Mouse (Mus musculus) frontal cortex, postnatal 14 days (tissue): ENCODE data around the gene Ccdc24.

Source experiments
- DNase-seq, 2 experiments: peaks; one replicate each; pipeline ENCODE4 v3.0.0; 2022; ENCODE audit warnings: low spot score in 2 of 2

Ccdc24 gene

DNA sequence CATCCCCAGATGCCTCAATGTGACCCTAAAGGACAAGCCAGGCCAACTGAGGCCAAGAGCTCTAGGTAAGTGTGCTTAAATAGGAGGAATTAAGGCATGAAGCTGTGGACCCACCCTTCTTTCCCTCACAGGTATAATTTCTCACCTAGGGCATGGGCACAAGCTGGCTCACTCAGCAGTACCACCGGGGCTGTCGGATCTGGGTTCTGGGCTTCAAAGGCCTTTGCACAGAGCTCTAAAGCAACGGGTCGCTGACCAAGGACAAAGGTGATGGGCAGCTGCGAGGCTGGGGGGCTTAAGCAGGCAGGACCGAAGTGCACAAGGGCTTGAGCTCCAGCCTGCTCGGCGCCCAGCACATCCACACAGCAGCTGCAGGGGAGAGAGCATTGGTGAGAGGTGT, 18.4 kb upstream of the Ccdc24 start:
- DNase-seq: no peak

DNA sequence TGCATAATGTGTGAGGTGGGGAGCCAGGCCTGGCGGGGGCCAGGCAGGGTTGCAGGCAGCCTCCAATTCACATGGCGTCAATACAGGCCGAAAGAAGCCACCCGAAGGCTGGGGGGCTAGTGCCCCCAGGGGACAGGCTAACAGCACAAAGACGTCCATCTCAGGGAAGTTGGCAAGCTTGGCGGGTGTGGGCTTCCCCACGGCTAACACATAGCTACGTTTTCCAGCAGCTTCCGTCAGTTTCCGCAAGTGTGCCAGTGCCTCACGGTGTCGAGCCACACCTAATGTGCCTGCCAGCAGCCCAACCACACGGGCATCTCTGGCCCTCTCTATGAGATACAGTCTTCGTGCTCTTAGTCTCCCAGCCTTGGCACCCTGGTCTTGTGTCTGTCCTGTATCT, 17.7 kb upstream of the Ccdc24 start:
- DNase-seq: no peak

DNA sequence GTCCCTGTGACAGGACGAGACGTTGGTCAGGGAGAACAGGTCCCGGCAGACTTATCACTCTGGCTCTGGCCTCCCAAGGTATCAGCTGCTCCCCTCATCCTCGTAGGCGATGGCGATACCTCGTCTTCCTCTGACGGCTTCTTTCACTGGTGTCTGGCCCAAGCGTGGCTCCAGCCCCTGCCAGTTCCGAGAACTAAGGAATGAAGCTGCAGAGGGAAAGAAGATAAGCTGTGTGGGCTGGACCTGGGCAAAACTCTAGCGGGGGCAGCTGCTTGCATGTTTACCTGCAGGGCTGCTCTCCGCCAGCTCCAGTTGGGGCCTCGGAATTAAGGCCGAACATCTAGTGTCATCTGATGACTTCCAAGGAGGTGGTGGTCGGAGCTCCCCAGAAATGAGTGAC, 17.1 kb upstream of the Ccdc24 start:
- DNase-seq: no peak

DNA sequence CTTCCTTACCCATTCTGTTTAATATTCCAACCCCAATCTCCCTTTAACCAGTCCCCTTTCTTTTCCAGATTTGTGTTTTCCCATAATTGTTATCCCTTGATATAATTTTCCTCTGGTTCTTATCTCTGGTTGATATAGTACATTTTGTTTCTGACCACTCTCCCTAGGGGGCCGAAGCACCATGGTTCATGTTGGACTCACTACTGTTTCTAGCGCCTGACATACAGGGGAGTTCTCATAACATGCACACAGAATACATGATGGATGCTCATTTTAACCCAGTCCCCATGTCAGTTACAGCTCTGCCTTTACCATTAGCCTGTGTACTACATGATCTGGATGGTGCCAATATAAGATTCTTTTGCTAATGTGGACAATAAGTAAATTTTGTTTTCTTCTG, 15.6 kb upstream of the Ccdc24 start:
- no peak for DNase-seq

DNA sequence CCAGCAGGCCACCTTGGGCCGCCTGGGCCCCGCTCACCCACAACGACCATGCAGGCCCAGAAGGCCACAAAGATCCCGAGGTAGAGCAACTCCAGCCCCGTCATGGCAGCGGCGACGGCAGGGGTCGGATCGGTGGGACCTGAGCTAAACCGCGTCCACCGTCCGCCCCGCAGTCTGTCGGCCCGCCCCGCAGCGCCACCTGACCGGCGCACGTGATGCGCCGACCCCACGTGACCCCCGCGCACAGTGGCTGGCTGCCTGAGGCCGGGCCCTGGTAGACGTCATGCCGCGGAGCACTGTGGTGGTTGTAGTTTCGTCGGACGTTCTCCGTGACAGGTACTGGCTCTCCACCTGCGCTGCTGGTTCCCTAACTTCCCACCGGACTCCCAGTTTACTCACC, 14.8 kb upstream of the Ccdc24 start, which contains the start of gene Atp6v0b:
Gene Atp6v0b (minus strand): TSS at position 201 of the 400 bp plus-strand sequence.
- peak; percentile 88 to 95 for DNase-seq

DNA sequence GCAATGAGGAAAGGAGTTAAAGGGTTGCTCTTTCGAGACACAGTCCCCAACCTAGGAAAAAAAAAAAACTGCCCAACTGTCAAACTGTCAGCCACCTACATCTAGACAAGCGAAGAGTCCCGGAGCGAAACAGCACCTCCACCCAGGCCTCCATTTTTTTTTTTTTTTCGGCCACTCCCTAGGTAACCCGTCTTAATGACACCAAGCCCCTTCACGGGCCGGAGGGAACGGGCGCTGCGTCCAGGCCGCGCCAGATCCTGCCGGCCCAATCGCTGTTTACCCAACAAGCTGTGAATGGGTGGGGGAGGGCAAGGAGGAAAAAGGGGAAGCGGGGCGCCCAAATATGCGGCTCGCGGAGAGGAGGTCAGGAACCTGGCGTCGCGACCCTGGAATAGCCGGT, 14.3 kb upstream of the Ccdc24 start:
- DNase-seq: no peak

DNA sequence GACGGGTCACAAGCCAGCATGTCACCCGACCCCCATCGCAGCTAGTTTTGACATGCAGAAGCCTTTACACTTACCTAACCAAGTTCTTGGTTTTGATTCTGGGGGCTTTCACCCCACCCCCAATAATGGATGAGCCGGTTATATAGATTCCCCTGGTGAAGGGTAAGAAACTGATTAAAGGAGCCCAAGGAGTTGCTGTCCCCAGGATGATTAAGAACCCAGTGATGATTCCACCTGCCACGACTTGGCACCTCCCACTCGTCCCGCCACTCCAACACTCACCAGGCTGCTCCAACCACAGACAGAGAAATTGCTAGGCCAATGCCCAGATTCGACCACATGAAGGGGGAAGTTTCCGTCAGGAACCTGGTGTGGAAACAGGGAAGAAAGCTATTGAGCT, 13.6 kb upstream of the Ccdc24 start:
- DNase-seq: no peak

DNA sequence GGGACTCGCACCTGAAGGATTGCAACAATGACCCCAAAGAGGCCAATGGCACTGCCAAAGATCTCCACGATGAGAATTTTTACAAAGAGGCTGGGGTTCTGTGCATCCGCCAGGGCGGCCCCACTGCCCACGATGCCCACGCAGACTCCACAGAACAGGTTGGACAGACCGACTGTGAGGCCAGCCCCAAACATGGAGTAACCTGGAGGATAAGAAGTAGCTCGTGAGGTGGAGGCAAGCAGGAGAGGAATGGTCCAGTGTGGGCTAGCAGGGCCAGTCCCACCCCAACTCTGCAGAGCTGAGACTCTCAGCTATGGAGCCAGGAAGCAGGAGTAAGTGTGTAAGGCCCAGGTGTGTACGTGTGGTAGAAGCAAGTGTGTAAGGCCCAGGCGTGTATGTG, 12.7 kb upstream of the Ccdc24 start:
- no peak for DNase-seq

DNA sequence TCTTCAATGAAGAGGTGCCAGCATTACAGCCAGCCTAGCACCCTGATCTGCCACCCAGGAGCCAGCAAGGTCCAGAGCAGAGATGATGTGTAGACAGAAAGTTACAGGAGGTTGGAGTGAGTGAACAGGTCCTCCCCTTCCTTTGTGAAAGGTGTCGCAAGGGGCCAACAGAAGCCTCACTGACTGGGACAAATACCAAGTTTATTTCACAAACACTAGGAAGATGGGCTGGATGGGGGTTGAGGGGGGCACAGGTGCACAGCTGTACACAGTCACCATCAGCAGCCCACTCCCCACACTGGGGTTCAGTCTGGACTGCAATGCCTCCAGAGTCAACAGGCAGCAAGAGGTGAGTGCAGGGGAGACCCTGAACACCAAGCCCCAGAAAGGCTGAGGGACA, 11.8 kb upstream of the Ccdc24 start:
- DNase-seq: no peak

DNA sequence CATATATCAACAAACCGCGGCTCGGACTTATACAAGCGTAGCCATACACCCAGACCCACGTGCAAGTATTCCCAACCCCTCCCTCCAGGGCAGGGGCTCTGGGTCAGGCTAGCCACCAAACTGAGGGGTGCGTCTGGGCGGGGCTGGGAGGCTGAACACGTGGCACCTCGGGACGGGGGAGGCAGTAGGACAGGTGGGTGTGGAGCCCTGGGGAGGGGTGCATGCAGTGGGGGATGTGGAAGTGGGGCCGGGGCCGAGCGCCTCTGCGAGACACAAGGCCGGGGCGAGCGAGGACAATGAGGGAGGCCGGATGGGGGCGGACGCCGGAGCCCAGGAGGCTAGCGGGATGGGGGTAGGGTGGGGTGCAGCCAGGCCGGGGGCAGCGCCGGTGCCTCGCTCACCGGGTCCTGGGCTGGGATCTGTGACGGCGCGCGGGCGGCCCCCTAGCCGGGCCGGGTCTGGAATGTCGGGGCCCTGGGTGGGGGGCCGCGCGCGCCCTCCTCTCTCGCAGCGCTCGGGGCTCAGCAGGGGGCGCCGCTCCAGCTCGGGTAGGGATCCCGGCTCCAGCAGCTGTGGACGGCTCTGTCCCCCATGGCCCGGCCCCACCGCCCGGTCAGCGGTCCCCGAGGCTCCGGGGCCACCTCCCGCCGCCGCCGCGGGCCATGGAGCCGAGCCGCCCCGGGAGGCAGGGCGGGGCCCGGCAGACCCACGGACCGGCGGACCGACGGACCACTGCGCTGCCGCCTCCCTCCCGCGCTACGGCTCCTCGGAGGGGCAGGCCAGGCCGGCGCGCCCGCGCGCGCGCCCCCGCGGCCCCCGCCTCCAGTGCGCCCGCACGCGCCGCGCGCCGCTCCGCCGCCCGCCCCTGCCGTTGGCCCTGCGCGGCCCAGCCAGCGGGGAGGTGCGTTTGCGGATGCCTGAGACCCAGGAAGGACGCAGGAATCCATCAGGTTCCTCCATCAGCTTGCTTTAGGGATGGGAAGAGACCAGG, 10.6 kb upstream of the Ccdc24 start, which contains the start of gene B4galt2:
Gene B4galt2 (minus strand): TSS at position 787 of the 991 bp plus-strand sequence.
- peak in 1 of 2 experiments; percentile 56 for DNase-seq

DNA sequence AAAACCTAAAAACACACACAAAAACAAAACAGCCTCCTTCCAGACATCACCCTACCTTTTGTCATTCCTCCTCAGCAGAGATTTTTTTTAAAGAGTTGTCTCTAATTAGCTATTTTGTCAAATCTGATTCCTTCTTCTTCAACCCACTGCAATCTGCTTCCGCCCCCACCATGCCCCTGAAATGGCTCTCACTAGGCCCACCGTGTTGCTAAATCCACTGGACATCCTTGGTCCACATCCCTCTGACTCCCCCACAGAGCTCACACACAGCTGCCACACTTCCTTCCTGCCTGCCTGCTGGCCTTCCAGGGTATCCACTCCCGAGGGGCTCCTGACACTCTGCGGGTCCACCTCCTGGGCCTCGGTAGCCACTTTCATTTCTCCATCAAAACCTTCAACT, 6.3 kb upstream of the Ccdc24 start:
- DNase-seq: no peak

DNA sequence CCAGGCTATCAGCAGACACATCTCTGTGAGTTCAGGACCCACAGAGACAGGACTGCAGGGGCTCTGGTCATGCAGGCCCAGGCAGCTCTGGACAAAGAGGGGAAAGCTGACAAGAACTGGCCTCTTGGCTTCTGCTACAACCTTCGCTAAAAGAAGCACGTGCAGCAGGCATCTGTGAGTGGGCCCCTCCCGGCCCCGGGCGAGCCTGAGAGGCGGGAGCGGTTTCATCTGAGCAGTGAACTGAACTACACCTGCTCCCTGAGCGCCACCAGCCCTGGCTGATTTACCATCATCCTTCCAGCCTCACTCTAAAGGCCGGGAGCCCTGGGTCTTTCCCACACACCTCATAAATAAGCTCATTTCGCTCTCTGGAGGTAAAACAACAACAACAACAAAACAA, 5.9 kb upstream of the Ccdc24 start:
- DNase-seq: no peak

DNA sequence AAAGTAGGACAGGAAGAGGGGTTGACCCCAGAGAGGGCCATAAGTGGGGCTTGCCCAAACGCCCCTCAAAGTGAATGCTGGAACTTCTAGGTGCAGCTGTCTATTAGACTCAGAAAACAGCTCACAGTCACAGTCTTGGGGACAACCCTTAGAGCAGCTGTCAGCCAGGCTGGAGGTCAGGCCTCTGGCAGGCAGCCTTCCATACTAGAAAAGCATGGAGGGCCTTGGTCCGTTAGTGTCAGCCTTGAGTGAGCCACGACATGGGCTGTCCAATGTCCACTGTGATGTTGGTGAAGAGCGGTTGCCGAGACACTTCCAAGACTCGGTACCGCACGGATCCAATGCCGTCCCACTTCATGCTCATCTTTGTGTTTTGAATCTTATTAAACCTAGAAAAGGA, 1.3 kb upstream of the Ccdc24 start:
- no peak for DNase-seq

DNA sequence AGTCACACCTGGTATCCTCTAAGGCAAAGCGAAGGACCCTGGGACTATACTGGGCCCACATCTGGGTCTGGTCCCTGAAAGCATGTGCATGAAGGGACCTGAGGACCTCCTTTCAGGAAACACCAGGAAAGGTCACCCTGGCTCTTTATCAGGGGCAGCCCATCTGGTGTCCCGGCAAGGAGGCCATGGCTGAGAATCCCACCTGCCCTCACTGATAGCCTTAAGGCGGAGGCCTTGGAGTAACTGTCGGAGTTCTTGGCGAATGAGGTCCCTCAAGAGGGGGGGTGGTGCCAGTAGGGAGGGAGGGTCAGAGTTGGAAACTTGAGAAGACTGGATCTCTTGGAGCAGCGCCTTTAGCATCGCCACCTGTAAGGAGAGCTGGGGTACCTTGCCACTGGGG, 570 bp downstream of the Ccdc24 start:
- DNase-seq: no peak

DNA sequence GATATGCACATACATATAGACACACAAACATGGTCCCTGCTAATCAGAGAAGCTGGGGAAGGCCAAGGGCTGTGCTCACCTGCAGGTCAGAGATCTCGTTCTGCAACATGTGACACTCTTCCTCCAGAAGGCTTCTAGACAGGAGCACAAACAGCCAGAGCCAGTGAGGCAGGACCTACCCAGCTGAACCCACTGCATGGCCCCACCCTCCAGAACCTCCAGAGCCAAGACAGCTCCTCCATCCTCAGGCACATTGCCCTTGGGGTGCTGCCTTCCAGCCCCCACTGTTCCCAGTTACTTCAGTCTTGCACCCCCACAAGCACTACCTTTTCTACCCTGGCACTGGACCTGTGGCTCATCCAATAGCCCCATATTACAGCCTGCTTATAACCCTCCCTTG, 1.9 kb downstream of the Ccdc24 start:
- no peak for DNase-seq

DNA sequence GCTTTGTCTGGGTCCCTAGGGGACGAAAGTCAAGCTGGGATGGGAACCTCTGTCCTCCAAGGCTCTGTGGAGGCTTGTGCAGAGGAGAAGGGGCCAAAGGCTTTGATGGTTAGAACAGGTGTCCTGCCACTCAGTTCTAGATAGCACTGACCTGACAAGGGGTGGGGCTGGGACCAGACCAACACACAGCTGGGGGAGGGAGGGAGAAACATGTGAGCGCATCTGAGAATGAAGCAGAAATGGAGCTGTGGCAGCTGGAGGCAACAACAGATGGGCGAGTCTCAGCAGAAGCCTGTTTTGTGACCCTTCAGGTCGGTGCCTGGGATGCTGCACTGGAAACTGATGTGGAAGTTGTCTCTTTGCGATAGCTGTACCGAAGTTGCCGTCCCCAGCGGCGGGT, 3.0 kb downstream of the Ccdc24 start:
- no peak for DNase-seq

DNA sequence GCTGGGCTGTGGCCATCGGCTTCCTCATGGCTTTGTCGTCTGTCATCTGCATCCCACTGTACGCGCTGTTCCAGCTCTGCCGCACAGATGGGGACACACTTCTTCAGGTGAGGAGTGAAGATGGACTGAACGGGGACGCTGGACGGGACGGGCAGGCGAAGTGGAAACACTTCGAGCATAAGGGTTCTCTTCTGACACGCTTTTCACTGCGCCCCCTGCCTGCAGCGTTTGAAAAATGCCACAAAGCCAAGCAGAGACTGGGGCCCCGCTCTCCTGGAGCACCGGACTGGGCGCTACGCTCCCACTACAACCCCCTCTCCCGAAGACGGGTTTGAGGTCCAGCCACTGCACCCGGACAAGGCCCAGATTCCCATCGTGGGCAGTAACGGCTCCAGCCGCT, 4.5 kb downstream of the Ccdc24 start:
- no peak for DNase-seq

DNA sequence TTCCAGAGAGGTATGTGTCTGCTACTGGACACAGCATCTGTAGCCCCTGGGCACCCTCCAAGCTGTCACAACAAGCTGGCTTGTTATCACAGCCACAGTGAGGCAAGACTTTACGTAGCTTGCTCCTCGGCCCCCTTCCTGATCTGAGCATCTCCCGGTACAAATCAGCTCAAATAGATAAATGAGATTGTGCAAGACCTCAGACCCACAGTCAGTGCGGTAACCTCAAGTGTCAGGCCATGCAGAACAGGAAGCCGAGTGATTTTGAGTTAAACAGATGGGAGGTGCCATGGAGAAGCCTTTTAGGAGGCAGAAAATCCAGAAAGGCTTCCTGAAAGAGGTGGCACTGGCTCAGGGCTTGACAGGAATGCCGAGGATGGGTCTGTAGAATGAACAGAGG, 5.4 kb downstream of the Ccdc24 start:
- DNase-seq: no peak

DNA sequence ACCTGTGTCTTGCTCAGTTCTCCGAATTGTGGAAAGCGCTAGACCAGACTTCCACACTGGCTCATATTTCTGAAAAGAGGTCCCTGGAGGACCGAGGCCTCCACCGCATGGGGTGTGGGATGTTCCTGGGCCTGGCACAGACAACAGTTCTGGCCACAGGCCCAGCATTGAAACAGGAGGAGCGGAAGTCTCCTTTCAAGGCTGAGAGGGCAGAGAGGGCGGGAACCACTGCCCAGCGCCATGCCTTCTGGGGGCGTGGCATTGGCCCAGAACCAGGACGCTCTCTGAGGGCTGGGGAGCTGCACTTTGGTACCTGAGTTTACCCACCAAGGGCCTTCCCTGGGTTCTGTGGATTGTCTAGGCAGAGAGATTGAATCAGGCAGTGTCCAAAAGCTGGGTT, 6.3 kb downstream of the Ccdc24 start:
- no peak for DNase-seq

DNA sequence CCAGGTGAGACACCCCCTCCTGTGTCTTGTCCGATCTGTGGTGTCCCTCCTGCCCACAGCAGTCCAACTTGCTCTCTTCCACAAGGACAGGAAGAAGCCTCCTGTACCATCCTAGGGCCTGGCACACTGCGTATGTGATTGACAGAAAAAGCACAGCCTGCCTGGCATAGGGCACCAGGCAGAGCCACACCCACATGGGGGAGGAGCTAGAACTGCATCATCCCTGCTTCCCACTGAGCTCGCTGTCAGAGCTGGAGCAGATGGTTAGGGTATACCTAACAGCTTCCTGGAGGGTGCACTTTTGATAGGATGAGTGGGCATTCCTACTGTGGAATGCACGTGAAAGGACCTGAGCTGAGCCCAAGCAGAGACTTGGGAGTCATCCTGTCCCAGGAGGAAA, 9.5 kb downstream of the Ccdc24 start:
- peak; percentile 50 to 55 for DNase-seq

DNA sequence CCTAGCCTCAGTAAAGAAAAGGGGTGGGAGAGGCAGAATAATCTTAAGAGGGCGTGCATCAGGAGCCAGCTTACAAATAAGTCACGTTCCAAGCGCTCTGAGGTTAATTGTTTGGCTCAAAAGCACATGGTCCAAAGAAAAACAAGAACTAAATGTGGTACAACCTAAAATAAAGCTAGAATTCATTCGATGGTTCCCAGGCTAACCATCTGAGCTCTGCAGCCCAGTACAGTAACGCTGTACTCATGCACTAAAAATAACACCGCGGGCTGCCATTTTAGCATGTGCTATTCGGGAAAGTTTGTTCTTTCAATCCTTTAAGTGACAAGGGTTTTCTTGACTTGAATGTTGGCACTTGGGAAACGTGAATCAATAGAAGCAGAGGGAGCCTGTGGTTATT, 11.8 kb downstream of the Ccdc24 start:
- DNase-seq: no peak

DNA sequence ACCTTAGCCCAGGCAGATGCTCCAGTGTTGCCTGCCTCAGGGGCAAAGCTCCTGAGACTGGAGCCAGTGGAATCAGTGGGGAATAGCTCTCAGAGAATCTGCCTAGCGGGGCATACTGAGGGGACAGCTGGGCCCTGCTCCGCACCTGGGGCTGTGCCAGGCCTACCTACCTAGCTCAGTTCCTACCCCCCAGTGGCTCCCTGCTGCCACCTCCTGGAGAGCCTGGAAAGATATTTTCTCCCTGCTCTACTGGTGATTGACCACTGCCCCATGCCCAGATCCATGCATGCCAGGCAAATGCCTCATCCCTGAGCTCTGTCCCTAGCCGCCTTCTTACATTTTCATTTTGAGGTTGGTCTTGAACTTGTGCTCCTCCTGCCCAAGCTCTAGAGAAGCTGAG, 13.6 kb downstream of the Ccdc24 start:
- no peak for DNase-seq

DNA sequence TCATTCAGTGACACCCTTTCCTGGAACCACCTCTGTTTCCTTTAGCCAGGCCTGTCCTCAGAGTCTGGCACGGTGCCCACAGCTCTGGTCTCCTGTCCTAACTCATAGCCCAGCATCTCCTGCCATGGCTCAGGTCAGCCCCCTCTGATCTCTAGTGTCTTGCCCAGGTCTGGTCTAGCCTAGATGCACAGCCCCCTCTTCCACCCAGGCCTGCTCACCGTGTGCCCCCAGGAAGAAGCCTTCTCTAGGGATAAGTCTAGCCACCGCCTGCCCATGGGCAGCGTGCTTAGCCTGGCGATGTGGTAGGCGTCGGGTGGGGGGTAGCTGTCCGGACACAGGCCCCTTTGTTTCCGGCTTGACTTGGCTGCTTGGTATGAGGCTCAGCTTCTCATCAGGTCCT, 17.2 kb downstream of the Ccdc24 start:
- DNase-seq: no peak
